Mouse (Mus musculus): ENCODE data around the gene Cypt15. TPM values are rescaled to one million over a fixed set of nuclear protein-coding genes. Genes with fewer than 3 reads are reported as not detected.
"Not testable (repeated sequence)": the region's sequence is repeated elsewhere in the genome, so short reads cannot be mapped to it uniquely, and the experiment has no call there.

Cypt15 gene
- not detected for total RNA-seq (2021)
- long read RNA-seq, experiment 1, result 0 reads
- long read RNA-seq, experiment 2, result 0 reads

DNA sequence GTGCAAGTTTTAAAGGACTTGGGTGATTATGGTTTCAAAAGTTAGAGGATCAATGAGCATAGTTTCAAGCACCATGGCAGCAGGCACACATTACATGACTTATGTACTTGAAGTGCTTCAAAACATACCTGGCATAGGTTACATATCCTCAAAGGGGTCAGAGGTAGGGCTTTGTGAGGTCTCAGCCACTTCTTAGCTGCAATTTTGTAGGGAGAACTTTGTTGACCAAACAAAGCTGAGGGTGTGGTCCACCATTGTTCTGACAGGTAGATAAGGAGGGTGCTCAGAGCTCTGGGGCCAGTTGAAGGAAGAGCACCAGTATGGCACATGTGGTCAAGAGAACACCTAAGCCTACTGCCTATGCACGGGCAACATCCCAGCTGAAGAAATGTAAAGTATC lies at the start of gene Cypt15:
Gene Cypt15, plus strand, starts transcription at position 301 of the 400 bp plus-strand sequence.
- intact Hi-C loops (cut with DNase I); H3K4me3 ChIP-seq; H3K27ac ChIP-seq; DNase-seq: not testable (repeated sequence)

GRCm38 (mm10) chrX:39370932-39371331 lies 24.9 kb downstream of the Cypt15 start:
- no peak for DNase-seq
- TF ChIP-seq CTCF (IDR thresholded peaks at IDR 0.05), result no peak
- Histone ChIP-seq H3K4me3 (no peak overlapping the region), H3K27ac (no peak overlapping the region)
- intact Hi-C loops (cut with DNase I), result no loop called here

- H3K27ac ChIP-seq, result no peak overlapping the region
- intact Hi-C loops (cut with DNase I), result no loop called here
- H3K4me3 ChIP-seq, result no peak overlapping the region
- DNase-seq, result no peak
- TF ChIP-seq CTCF (IDR thresholded peaks at IDR 0.05), result no peak
Observed at GRCm38 (mm10) chrX:39378830-39379229, 32.8 kb downstream of the Cypt15 start.

GRCm38 (mm10) chrX:39383806-39384205 lies 37.7 kb downstream of the Cypt15 start:
- H3K27ac ChIP-seq, result no peak overlapping the region
- intact Hi-C loops (cut with DNase I), result no loop called here
- DNase-seq, result no peak
- TF ChIP-seq CTCF (IDR thresholded peaks at IDR 0.05), result no peak
- H3K4me3 ChIP-seq, result no peak overlapping the region
